Mouse (Mus musculus): ENCODE data around the gene Use1.
"Not testable (repeated sequence)": the region's sequence is repeated elsewhere in the genome, so short reads cannot be mapped to it uniquely, and the experiment has no call there.

Gene Use1

GRCm38 (mm10) chr8:71366771-71367528 is at the start of gene Use1:
Gene Use1, plus strand, starts transcription at chr8:71366848.
- DNase-seq (ENCODE audit: low spot score) = peak; percentile 85

GRCm38 (mm10) chr8:71318610-71319009 is 48.0 kb upstream of the Use1 start:
- not testable (repeated sequence) for DNase-seq (ENCODE audit: low spot score)

GRCm38 (mm10) chr8:71319760-71320159 is 46.9 kb upstream of the Use1 start:
- DNase-seq (ENCODE audit: low spot score) = not testable (repeated sequence)

GRCm38 (mm10) chr8:71322939-71323338 is 43.7 kb upstream of the Use1 start:
- DNase-seq (ENCODE audit: low spot score) = no peak

- DNase-seq (ENCODE audit: low spot score) = no peak
Observed at GRCm38 (mm10) chr8:71324848-71325247, 41.8 kb upstream of the Use1 start.

- not testable (repeated sequence) for DNase-seq (ENCODE audit: low spot score)
Observed at GRCm38 (mm10) chr8:71337834-71338233, 28.8 kb upstream of the Use1 start.

GRCm38 (mm10) chr8:71340625-71341024 is 26.0 kb upstream of the Use1 start:
- peak; percentile 18 for DNase-seq (ENCODE audit: low spot score)

- DNase-seq (ENCODE audit: low spot score) = no peak
Observed at GRCm38 (mm10) chr8:71346581-71346980, 20.1 kb upstream of the Use1 start.

GRCm38 (mm10) chr8:71351117-71351516 is 15.5 kb upstream of the Use1 start:
- no peak for DNase-seq (ENCODE audit: low spot score)

- no peak for DNase-seq (ENCODE audit: low spot score)
Observed at GRCm38 (mm10) chr8:71351520-71351919, 15.1 kb upstream of the Use1 start.

GRCm38 (mm10) chr8:71358026-71358425 is 8.6 kb upstream of the Use1 start:
- no peak for DNase-seq (ENCODE audit: low spot score)

GRCm38 (mm10) chr8:71367529-71368176 is 1.0 kb downstream of the Use1 start:
- no peak for DNase-seq (ENCODE audit: low spot score)

GRCm38 (mm10) chr8:71368366-71368765 is 1.7 kb downstream of the Use1 start:
- DNase-seq (ENCODE audit: low spot score) = no peak

- DNase-seq (ENCODE audit: low spot score) = no peak
Observed at GRCm38 (mm10) chr8:71369040-71369718, 2.5 kb downstream of the Use1 start.

- DNase-seq (ENCODE audit: low spot score) = no peak
Observed at GRCm38 (mm10) chr8:71370711-71371235, 4.1 kb downstream of the Use1 start.

- DNase-seq (ENCODE audit: low spot score) = peak; percentile 96
Observed at GRCm38 (mm10) chr8:71371236-71371848, 4.7 kb downstream of the Use1 start, which contains the start of gene Ocel1. Gene Ocel1, plus strand, starts transcription at chr8:71371298.

- DNase-seq (ENCODE audit: low spot score) = no peak
Observed at GRCm38 (mm10) chr8:71372427-71372826, 5.8 kb downstream of the Use1 start.

GRCm38 (mm10) chr8:71373000-71373399 is 6.4 kb downstream of the Use1 start:
- no peak for DNase-seq (ENCODE audit: low spot score)

- no peak for DNase-seq (ENCODE audit: low spot score)
Observed at GRCm38 (mm10) chr8:71374616-71375206, 8.1 kb downstream of the Use1 start.

- no peak for DNase-seq (ENCODE audit: low spot score)
Observed at GRCm38 (mm10) chr8:71375581-71376422, 9.2 kb downstream of the Use1 start.

Measured in spleen, adult 12 weeks (tissue).